Mouse (Mus musculus): ENCODE data around the gene Kcnq1. TPM values are rescaled to one million over a fixed set of nuclear protein-coding genes. Genes with fewer than 3 reads are reported as not detected.

The Kcnq1 gene
- total and polyA plus RNA-seq, 3 experiments: 0.63 to 0.96 TPM; not detected in 1

DNA sequence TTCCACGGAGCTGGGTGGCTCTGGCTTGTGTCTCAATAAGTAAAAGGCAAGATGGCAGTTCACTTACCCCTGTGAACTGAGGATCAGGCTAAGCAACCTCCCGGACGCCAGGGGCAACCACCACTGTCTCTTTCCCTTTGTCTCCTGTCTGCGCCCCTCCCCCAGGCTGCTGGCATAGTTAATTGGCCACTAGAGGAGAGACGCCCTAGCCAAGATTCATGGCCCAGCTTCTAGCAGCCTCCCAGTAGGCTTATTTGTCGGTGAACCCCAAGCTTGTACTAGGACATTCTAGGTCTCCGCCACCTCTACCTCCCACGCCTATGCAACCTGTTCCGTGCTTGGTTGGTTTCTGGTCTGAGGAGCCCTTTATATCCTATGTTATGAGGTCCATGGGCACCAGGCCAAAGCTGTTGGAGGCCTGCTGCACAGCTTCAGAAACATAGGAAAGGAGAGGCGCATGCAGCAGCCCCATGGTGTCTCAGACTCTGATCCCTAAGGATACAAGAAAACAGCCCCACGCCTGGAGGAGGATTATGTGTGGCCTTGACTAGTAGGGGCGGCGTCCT lies 37.8 kb upstream of the Kcnq1 start:
- H3K9me3 ChIP-seq (replicated peaks; ENCODE audit: insufficient read depth, low read length): no peaks in the 10 kb centered on the region
- TF ChIP-seq MYC (IDR thresholded peaks at IDR 0.05; ENCODE audit: low read depth, low read length) (no peak), MAFK (IDR thresholded peaks at IDR 0.05; ENCODE audit: borderline replicate concordance, low read depth, low read length) (no peak), RAD21 (IDR thresholded peaks at IDR 0.05; ENCODE audit: low read depth, low read length) (peak; percentile 7; the same call in 1 of the 2 replicates), NELFE (IDR thresholded peaks at IDR 0.05; ENCODE audit: low read depth, low read length) (peak; percentile 65), CHD1 (IDR thresholded peaks at IDR 0.05; ENCODE audit: low read depth, low read length) (no peak), POLR2AphosphoS2 (IDR thresholded peaks at IDR 0.05; ENCODE audit: low read length) (no peak), GABPA (IDR thresholded peaks at IDR 0.05; ENCODE audit: low read depth, low read length) (no peak), POLR2AphosphoS5 (IDR thresholded peaks at IDR 0.05; ENCODE audit: borderline replicate concordance, low read depth, low read length) (no peak), ETS1 (IDR thresholded peaks at IDR 0.05; ENCODE audit: low read depth, low read length) (no peak), NRF1 (IDR thresholded peaks at IDR 0.05; ENCODE audit: insufficient read depth, low read depth, low read length, poor library complexity, severe bottlenecking) (no peak), EP300 (IDR thresholded peaks at IDR 0.05; ENCODE audit: low read depth in 1 of 2, low read length in 2 of 2) (0 out of 4 replicates have a peak, but pooled peaks of 1 of the 2 experiments have one; percentile 21), SMC3 (IDR thresholded peaks at IDR 0.05; ENCODE audit: low read depth, low read length) (no peak), TAL1 (IDR thresholded peaks at IDR 0.05; ENCODE audit: low read length) (no peak)
- peaks cover 0 to 17% of the 10 kb centered on the region in 2 experiments; a peak in 2 of 4 replicates for H3K4me1 ChIP-seq (ENCODE audit: control insufficient read depth in 1 of 2, insufficient read depth in 2 of 2, low read length in 2 of 2)
- H3K4me3 ChIP-seq (ENCODE audit: control insufficient read depth in 1 of 2, insufficient read depth in 1 of 2, low read depth in 2 of 2, low read length in 2 of 2): peak overlapping the region; percentile 15 to 47
- H3K9ac ChIP-seq (ENCODE audit: control insufficient read depth, low read depth, low read length, poor library complexity, severe bottlenecking): peak overlapping the region; percentile 74
- H3K27me3 ChIP-seq (ENCODE audit: control insufficient read depth in 1 of 2, insufficient read depth in 2 of 2, low read length in 2 of 2): no peaks in the 10 kb centered on the region
- DNase-seq (ENCODE audit: low read depth, low spot score): no peak
- peaks cover 15% of the 10 kb centered on the region for H3K79me2 ChIP-seq (ENCODE audit: control insufficient read depth, insufficient read depth, low read length, poor library complexity)
- H3K36me3 ChIP-seq (ENCODE audit: control insufficient read depth in 1 of 2, insufficient read depth in 2 of 2, low read length in 2 of 2): peaks cover 0 to 6% of the 10 kb centered on the region in 2 experiments; a peak in 3 of 4 replicates
- peak overlapping the region; percentile 88 for H3K27ac ChIP-seq (ENCODE audit: control insufficient read depth, low read depth, low read length)

DNA sequence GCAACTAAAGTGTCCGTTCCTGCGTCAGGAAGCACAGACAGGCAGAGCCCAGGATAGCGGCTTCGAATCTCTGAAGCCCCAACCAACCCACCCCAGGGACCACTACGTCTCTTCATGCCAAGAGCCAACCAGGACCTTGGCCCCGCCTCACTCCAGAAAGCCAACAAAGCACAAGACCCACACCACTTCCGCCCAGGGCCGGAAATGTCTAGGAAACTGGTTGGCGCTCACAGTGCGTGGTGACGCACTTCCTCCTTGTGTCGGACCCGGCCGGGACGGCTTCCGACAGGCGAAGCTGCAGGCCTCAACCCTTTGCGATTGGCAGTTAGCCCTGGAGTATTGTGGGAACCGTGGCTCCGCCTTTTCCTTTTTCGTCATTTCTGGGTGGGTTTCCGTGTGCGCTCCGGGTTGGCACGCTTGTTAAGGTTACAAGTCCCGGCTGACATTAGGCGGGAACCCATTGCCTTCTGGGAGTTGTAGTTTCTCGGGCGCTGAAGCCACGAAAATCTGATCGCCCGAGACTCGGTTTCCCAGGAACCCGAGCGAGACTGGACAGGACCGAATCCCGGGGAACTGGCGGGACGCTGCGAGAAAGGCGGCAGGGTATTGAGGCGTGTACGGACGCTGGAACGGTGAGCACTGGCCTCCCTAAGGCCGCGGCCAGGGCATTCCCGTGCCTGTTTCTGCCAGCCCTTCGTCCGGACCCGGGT lies 37.1 kb upstream of the Kcnq1 start, which contains the start of gene Tssc4:
Tssc4 (plus strand) TSS at position 368 of the 710 bp plus-strand sequence.
- no peaks in the 10 kb centered on the region for H3K9me3 ChIP-seq (replicated peaks; ENCODE audit: insufficient read depth, low read length)
- peak; percentile 100 for DNase-seq (ENCODE audit: low read depth, low spot score)
- H3K27me3 ChIP-seq (ENCODE audit: control insufficient read depth in 1 of 2, insufficient read depth in 2 of 2, low read length in 2 of 2): no peaks in the 10 kb centered on the region
- H3K27ac ChIP-seq (ENCODE audit: control insufficient read depth, low read depth, low read length): peak within 1 kb of the TSS; percentile 88
- peaks cover 0 to 6% of the 10 kb centered on the region in 2 experiments; a peak in 2 of 4 replicates for H3K36me3 ChIP-seq (ENCODE audit: control insufficient read depth in 1 of 2, insufficient read depth in 2 of 2, low read length in 2 of 2)
- peaks cover 15% of the 10 kb centered on the region for H3K79me2 ChIP-seq (ENCODE audit: control insufficient read depth, insufficient read depth, low read length, poor library complexity)
- H3K4me1 ChIP-seq (ENCODE audit: control insufficient read depth in 1 of 2, insufficient read depth in 2 of 2, low read length in 2 of 2): peaks cover 0 to 17% of the 10 kb centered on the region in 2 experiments; a peak in 2 of 4 replicates
- peak within 1 kb of the TSS; percentile 78 for H3K9ac ChIP-seq (ENCODE audit: control insufficient read depth, low read depth, low read length, poor library complexity, severe bottlenecking)
- peak within 1 kb of the TSS; percentile 41 to 73 for H3K4me3 ChIP-seq (ENCODE audit: control insufficient read depth in 1 of 2, insufficient read depth in 1 of 2, low read depth in 2 of 2, low read length in 2 of 2)
- TF ChIP-seq MAFK (IDR thresholded peaks at IDR 0.05; ENCODE audit: borderline replicate concordance, low read depth, low read length) (no peak), ZKSCAN1 (IDR thresholded peaks at IDR 0.05; ENCODE audit: low read depth, low read length) (no peak), SMC3 (IDR thresholded peaks at IDR 0.05; ENCODE audit: low read depth, low read length) (no peak), EP300 (IDR thresholded peaks at IDR 0.05; ENCODE audit: low read depth in 1 of 2, low read length in 2 of 2) (no peak), MEF2A (IDR thresholded peaks at IDR 0.05; ENCODE audit: extremely low read depth, insufficient replicate concordance, low read depth, low read length, poor library complexity, severe bottlenecking) (no peak), MAX (IDR thresholded peaks at IDR 0.05; ENCODE audit: low read length) (no peak), TCF12 (IDR thresholded peaks at IDR 0.05; ENCODE audit: low read depth, low read length) (no peak), TAL1 (IDR thresholded peaks at IDR 0.05; ENCODE audit: low read length) (no peak), HCFC1 (IDR thresholded peaks at IDR 0.05; ENCODE audit: low read depth, low read length) (peak; percentile 94), UBTF (IDR thresholded peaks at IDR 0.05; ENCODE audit: borderline replicate concordance, insufficient read depth, low read depth, low read length) (no peak), MYB (IDR thresholded peaks at IDR 0.05; ENCODE audit: low read depth, low read length) (peak; percentile 66), CHD2 (IDR thresholded peaks at IDR 0.05; ENCODE audit: low read length) (peak; percentile 72), MXI1 (IDR thresholded peaks at IDR 0.05; ENCODE audit: low read depth, low read length) (no peak; the same call in 1 of the 2 replicates), GATA1 (IDR thresholded peaks at IDR 0.05; ENCODE audit: low read depth, low read length) (no peak), BHLHE40 (IDR thresholded peaks at IDR 0.05; ENCODE audit: borderline replicate concordance, low read depth, low read length) (no peak), MYC (IDR thresholded peaks at IDR 0.05; ENCODE audit: low read depth, low read length) (peak; percentile 82; the same call in 1 of the 2 replicates), POLR2A (IDR thresholded peaks at IDR 0.05; ENCODE audit: control insufficient read depth in 1 of 2, insufficient read depth in 1 of 2, low read depth in 1 of 2, low read length in 2 of 2, poor library complexity in 1 of 2) (peak; percentile 51 to 76; a peak in 3 of 4 replicates), ZMIZ1 (IDR thresholded peaks at IDR 0.05; ENCODE audit: low read depth, low read length) (0 out of 2 replicates have a peak, but pooled peaks have one; percentile 73), CHD1 (IDR thresholded peaks at IDR 0.05; ENCODE audit: low read depth, low read length) (no peak), USF1 (IDR thresholded peaks at IDR 0.05; ENCODE audit: low read depth, low read length) (peak; percentile 29; the same call in 1 of the 2 replicates), POLR2AphosphoS2 (IDR thresholded peaks at IDR 0.05; ENCODE audit: low read length) (peak; percentile 91)

Measured in MEL (cell line).